Mouse (Mus musculus) testis, adult 2 months (tissue): Measurements from ENCODE around the gene Serpinf2. TPM values are rescaled to one million over a fixed set of nuclear protein-coding genes. Genes with fewer than 3 reads are reported as not detected.

ENCODE experiments used
- H3K27ac ChIP-seq: fragments of 200-500 bp; 2 replicates; pipeline ENCODE4 v1.5.1; 2012; ENCODE audit warnings: low read depth, low read length; ENCODE audit not compliant: control insufficient read depth, insufficient read depth
- H3K27me3 ChIP-seq: fragments of 200-500 bp; 2 replicates; pipeline ENCODE4 v1.6.1; 2012; ENCODE audit warnings: mild to moderate bottlenecking, low read length, moderate library complexity; ENCODE audit not compliant: control insufficient read depth, insufficient read depth
- H3K36me3 ChIP-seq: fragments of 200-500 bp; 2 replicates; pipeline ENCODE4 v1.6.1; 2012; ENCODE audit warnings: mild to moderate bottlenecking, low read length; ENCODE audit not compliant: control insufficient read depth, insufficient read depth
- H3K4me1 ChIP-seq: fragments of 200-500 bp; 2 replicates; pipeline ENCODE4 v1.6.1; 2012; ENCODE audit warnings: low read length; ENCODE audit not compliant: control insufficient read depth, insufficient read depth
- H3K4me3 ChIP-seq: fragments of 200-500 bp; 2 replicates; pipeline ENCODE4 v1.5.1; 2012; ENCODE audit warnings: low read depth, mild to moderate bottlenecking, low read length, moderate library complexity, mixed read lengths; ENCODE audit not compliant: control insufficient read depth
- CTCF ChIP-seq: fragments of 200-500 bp; IDR thresholded peaks from 2 replicates; pipeline ENCODE4 v1.5.1; 2012; ENCODE audit warnings: low read depth, mild to moderate bottlenecking, inconsistent platforms, low read length, moderate library complexity; ENCODE audit not compliant: control insufficient read depth, insufficient read depth, insufficient replicate concordance
- POLR2A ChIP-seq: fragments of 200-500 bp; IDR thresholded peaks from 2 replicates; pipeline ENCODE4 v1.6.1; 2012; ENCODE audit warnings: low read depth, mild to moderate bottlenecking, inconsistent platforms, low read length, moderate library complexity; ENCODE audit not compliant: control insufficient read depth
- polyA plus RNA-seq: library from polyadenylated mRNA; depleted of rRNA; stranded (reverse); fragments of >200 nt; gene quantifications from 2 replicates; pipeline ENCODE4 v1.2.3, GENCODE M21; 2012

Gene Serpinf2
- polyA plus RNA-seq, 1 experiment, result 0.33 TPM

GRCm38 (mm10) chr11:75452812-75453557, 13.6 kb upstream of the Serpinf2 start:
- H3K36me3 ChIP-seq, result no peaks in the 10 kb centered on the region
- TF ChIP-seq POLR2A (no peak), CTCF (no peak)
- no peak overlapping the region for H3K4me3 ChIP-seq
- H3K27ac ChIP-seq, result no peak overlapping the region
- H3K27me3 ChIP-seq, result no peaks in the 10 kb centered on the region
- H3K4me1 ChIP-seq, result peaks cover 11% of the 10 kb centered on the region

- Histone ChIP-seq H3K4me3 (no peak overlapping the region), H3K27me3 (no peaks in the 10 kb centered on the region), H3K4me1 (peaks cover 11% of the 10 kb centered on the region), H3K36me3 (no peaks in the 10 kb centered on the region), H3K27ac (no peak overlapping the region)
- TF ChIP-seq CTCF (no peak), POLR2A (no peak)
These were observed 12.7 kb upstream of the Serpinf2 start for GRCm38 (mm10) chr11:75452081-75452480.

GRCm38 (mm10) chr11:75450936-75451335, 11.5 kb upstream of the Serpinf2 start:
- no peak overlapping the region for H3K4me3 ChIP-seq
- TF ChIP-seq CTCF (no peak), POLR2A (no peak)
- H3K27ac ChIP-seq, result no peak overlapping the region
- no peaks in the 10 kb centered on the region for H3K36me3 ChIP-seq
- no peaks in the 10 kb centered on the region for H3K27me3 ChIP-seq
- peaks cover 11% of the 10 kb centered on the region for H3K4me1 ChIP-seq

- Histone ChIP-seq H3K4me3 (no peak overlapping the region), H3K36me3 (no peaks in the 10 kb centered on the region), H3K4me1 (peaks cover 11% of the 10 kb centered on the region), H3K27ac (no peak overlapping the region), H3K27me3 (no peaks in the 10 kb centered on the region)
- TF ChIP-seq CTCF, result no peak
- no peak for TF ChIP-seq POLR2A
These were observed 11.0 kb upstream of the Serpinf2 start for GRCm38 (mm10) chr11:75450304-75450908.

- H3K36me3 ChIP-seq, result no peaks in the 10 kb centered on the region
- H3K27ac ChIP-seq, result no peak overlapping the region
- no peak overlapping the region for H3K4me3 ChIP-seq
- H3K4me1 ChIP-seq, result peaks cover 9% of the 10 kb centered on the region
- H3K27me3 ChIP-seq, result no peaks in the 10 kb centered on the region
- TF ChIP-seq POLR2A (no peak), CTCF (no peak)
These were observed 10.3 kb upstream of the Serpinf2 start for GRCm38 (mm10) chr11:75449695-75450094.

- no peak overlapping the region for H3K27ac ChIP-seq
- TF ChIP-seq POLR2A, result no peak
- no peak for TF ChIP-seq CTCF
- H3K4me1 ChIP-seq, result peaks cover under 1% of the 10 kb centered on the region; the same call in 1 of the 2 replicates
- H3K27me3 ChIP-seq, result no peaks in the 10 kb centered on the region
- H3K4me3 ChIP-seq, result no peak overlapping the region
- no peaks in the 10 kb centered on the region for H3K36me3 ChIP-seq
These were observed 9.2 kb upstream of the Serpinf2 start for GRCm38 (mm10) chr11:75448575-75448974.

GRCm38 (mm10) chr11:75443711-75444110, 4.3 kb upstream of the Serpinf2 start:
- Histone ChIP-seq H3K27me3 (no peaks in the 10 kb centered on the region), H3K36me3 (no peaks in the 10 kb centered on the region), H3K4me3 (no peak overlapping the region), H3K27ac (no peak overlapping the region), H3K4me1 (no peaks in the 10 kb centered on the region)
- no peak for TF ChIP-seq POLR2A
- TF ChIP-seq CTCF, result no peak
